Mouse (Mus musculus) T-cell, adult 66 days (primary cell): Measurements from ENCODE around the gene Stard10. TPM values are rescaled to one million over a fixed set of nuclear protein-coding genes. Genes with fewer than 3 reads are reported as not detected.

Experiments
- total RNA-seq, 2 experiments: library from RNA; stranded (reverse); gene quantifications; 3 replicates in 1 of 2; 4 replicates in 1 of 2; pipeline ENCODE4 v1.2.4; 2023

Gene Stard10
- total RNA-seq, result 10 to 100 TPM; 11.4 to 12.6 TPM

GRCm38 (mm10) chr7:101317014-101317413 is at the start of gene Stard10:
Gene Stard10 (plus strand): TSS chr7:101317086.

DNA sequence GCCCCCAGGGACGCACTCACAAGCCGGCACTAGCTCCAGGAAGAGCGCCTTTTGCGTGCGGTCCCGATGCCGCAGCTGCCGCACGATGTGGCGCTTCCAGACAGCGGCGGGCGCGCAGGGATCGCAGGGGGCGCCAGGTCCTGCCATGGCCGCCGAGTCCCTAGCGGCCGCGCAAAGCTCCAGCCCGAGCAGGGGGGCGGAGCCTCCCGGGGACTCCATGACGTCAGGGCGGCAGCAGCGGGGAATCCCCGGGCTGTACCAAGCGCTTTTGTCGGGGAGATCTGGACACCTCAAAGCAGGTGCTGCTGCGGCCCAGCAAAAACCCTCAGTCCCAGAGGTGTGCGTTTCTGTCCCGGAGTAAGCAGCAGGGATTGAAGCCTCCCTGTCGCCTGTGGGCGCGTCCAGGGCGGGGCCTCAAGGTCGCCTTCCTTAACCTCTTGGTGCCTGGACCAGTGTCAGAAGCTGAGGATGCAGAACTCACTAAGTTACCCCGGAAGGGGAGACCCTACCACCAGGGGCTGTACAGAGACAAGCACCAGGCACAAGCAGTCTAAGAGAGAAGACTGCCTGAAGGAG is 14.9 kb upstream of the Stard10 start, which contains the start of gene Atg16l2:
TSS of gene Atg16l2 (minus strand) at position 371 of the 576 bp plus-strand sequence.

GRCm38 (mm10) chr7:101347767-101348270 is 30.9 kb downstream of the Stard10 start, which contains the start of gene Arap1:
Gene Arap1 (plus strand): TSS chr7:101348067.

Other genes with a start within 250 kb of the Stard10 start
- 100 to 1,000 TPM in 1 of 2 experiments, 10 to 100 TPM in 1; 99.2 to 128 TPM for gene Fchsd2, start 224.2 kb upstream of the Stard10 start, total RNA-seq
- 100 to 1,000 TPM; 106 to 133 TPM for gene Atg16l2, start 14.8 kb upstream of the Stard10 start, total RNA-seq
- 100 to 1,000 TPM; 126 to 139 TPM for gene Arap1, start 31.0 kb downstream of the Stard10 start, total RNA-seq
- gene Gm45837, start 93.8 kb downstream of the Stard10 start, total RNA-seq, result 10 to 100 TPM; 12.5 to 28.6 TPM
- 100 to 1,000 TPM; 131 to 161 TPM for gene Pde2a, start 104.6 kb downstream of the Stard10 start, total RNA-seq